Mouse (Mus musculus) layer of hippocampus, adult 2 months (tissue): ENCODE measurements around the gene Acot13. TPM values are rescaled to one million over a fixed set of nuclear protein-coding genes. Genes with fewer than 3 reads are reported as not detected.

ENCODE experiments used
- DNase-seq, 2 experiments: peaks; one replicate each; pipeline ENCODE4 v3.0.0; 2022; ENCODE audit warnings: low spot score in 2 of 2
- H3K27ac ChIP-seq: fragments of 200-600 bp; 2 replicates; pipeline ENCODE4 v1.8.1; 2022
- H3K4me3 ChIP-seq: fragments of 200-600 bp; 2 replicates; pipeline ENCODE4 v1.8.1; 2022; ENCODE audit warnings: mild to moderate bottlenecking
- CTCF ChIP-seq: fragments of 200-600 bp; conservative IDR thresholded peaks from 2 replicates; pipeline ENCODE4 v1.8.1; 2022; ENCODE audit warnings: antibody characterized with exemption, mild to moderate bottlenecking, moderate library complexity
- total RNA-seq, 2 experiments: library from RNA; stranded (reverse); gene quantifications; 2 replicates each; pipeline ENCODE4 v1.2.3; 2021

Acot13 gene
- total RNA-seq, 2 experiments from 2014 or later = 103 TPM

- no peak for DNase-seq
- no peak for TF ChIP-seq CTCF
Measured at GRCm38 (mm10) chr13:24816125-24817092, 14.9 kb downstream of the Acot13 start.

GRCm38 (mm10) chr13:24814616-24815015 lies 16.7 kb downstream of the Acot13 start:
- Histone ChIP-seq H3K27ac (no peak overlapping the region), H3K4me3 (no peak overlapping the region)
- no peak for TF ChIP-seq CTCF
- no peak for DNase-seq

More at GRCm38 (mm10) chr13:24816125-24817092, 14.9 kb downstream of the Acot13 start:
- peak overlapping the region; percentile 23; the same call in 1 of the 2 replicates for H3K27ac ChIP-seq
- H3K4me3 ChIP-seq = no peak overlapping the region

GRCm38 (mm10) chr13:24812521-24812920 lies 18.8 kb downstream of the Acot13 start:
- no peak overlapping the region for H3K27ac ChIP-seq
- H3K4me3 ChIP-seq = no peak overlapping the region
- TF ChIP-seq CTCF = no peak
- no peak for DNase-seq

GRCm38 (mm10) chr13:24806079-24806478 lies 25.3 kb downstream of the Acot13 start:
- no peak for TF ChIP-seq CTCF
- Histone ChIP-seq H3K27ac (no peak overlapping the region), H3K4me3 (no peak overlapping the region)
- no peak for DNase-seq

- no peak overlapping the region for H3K27ac ChIP-seq
- peak overlapping the region; percentile 92 for H3K4me3 ChIP-seq
- no peak for DNase-seq
- no peak for TF ChIP-seq CTCF
Measured at GRCm38 (mm10) chr13:24803196-24803595, 28.1 kb downstream of the Acot13 start.

GRCm38 (mm10) chr13:24802131-24802691 lies 29.1 kb downstream of the Acot13 start:
- TF ChIP-seq CTCF = no peak
- Histone ChIP-seq H3K4me3 (peak overlapping the region; percentile 92), H3K27ac (peak overlapping the region; percentile 93)
- DNase-seq = peak in 1 of 2 experiments; percentile 11

- Histone ChIP-seq H3K27ac (peak within 1 kb of the TSS; percentile 93), H3K4me3 (peak within 1 kb of the TSS; percentile 92)
- peak; percentile 55 for TF ChIP-seq CTCF
- DNase-seq = peak in 1 of 2 experiments; percentile 40
Measured at GRCm38 (mm10) chr13:24801308-24801921, 29.9 kb downstream of the Acot13 start, which contains the start of gene BC005537. Gene BC005537 (plus strand): TSS chr13:24801657.

- TF ChIP-seq CTCF = no peak
- H3K4me3 ChIP-seq = peak overlapping the region; percentile 92
- peak overlapping the region; percentile 93 for H3K27ac ChIP-seq
- peak; percentile 97 to 99 for DNase-seq
Measured at GRCm38 (mm10) chr13:24800674-24801307, 30.5 kb downstream of the Acot13 start.

GRCm38 (mm10) chr13:24799925-24800673 lies 31.2 kb downstream of the Acot13 start:
- TF ChIP-seq CTCF = no peak
- peak; percentile 12 to 44 for DNase-seq
- Histone ChIP-seq H3K27ac (peak overlapping the region; percentile 93), H3K4me3 (peak overlapping the region; percentile 92)

- TF ChIP-seq CTCF = no peak
- DNase-seq = no peak
- H3K4me3 ChIP-seq = peak overlapping the region; percentile 92
- H3K27ac ChIP-seq = peak overlapping the region; percentile 93
Measured at GRCm38 (mm10) chr13:24799378-24799777, 32.0 kb downstream of the Acot13 start.

GRCm38 (mm10) chr13:24798686-24799085 lies 32.7 kb downstream of the Acot13 start:
- no peak overlapping the region for H3K4me3 ChIP-seq
- TF ChIP-seq CTCF = no peak
- DNase-seq = no peak
- H3K27ac ChIP-seq = no peak overlapping the region
